Mouse (Mus musculus) G1E (cell line): ENCODE data around the gene Mttp.

Experiments used
- CTCF ChIP-seq: IDR thresholded peaks from 2 replicates; pipeline ENCODE4 v1.5.1; 2012; ENCODE audit warnings: low read depth, low read length, inconsistent platforms, mixed read lengths
- POLR2AphosphoS5 ChIP-seq: IDR thresholded peaks from 2 replicates; pipeline ENCODE4 v1.6.1; 2012; ENCODE audit warnings: low read depth, low read length, inconsistent platforms; ENCODE audit not compliant: insufficient replicate concordance

- TF ChIP-seq CTCF (no peak), POLR2AphosphoS5 (no peak)
These were observed 90.8 kb downstream of the Mttp start for GRCm38 (mm10) chr3:138053969-138054368.
